15 mouse cellular contexts compared by ENCODE assay signal in the genomic region with DNA sequence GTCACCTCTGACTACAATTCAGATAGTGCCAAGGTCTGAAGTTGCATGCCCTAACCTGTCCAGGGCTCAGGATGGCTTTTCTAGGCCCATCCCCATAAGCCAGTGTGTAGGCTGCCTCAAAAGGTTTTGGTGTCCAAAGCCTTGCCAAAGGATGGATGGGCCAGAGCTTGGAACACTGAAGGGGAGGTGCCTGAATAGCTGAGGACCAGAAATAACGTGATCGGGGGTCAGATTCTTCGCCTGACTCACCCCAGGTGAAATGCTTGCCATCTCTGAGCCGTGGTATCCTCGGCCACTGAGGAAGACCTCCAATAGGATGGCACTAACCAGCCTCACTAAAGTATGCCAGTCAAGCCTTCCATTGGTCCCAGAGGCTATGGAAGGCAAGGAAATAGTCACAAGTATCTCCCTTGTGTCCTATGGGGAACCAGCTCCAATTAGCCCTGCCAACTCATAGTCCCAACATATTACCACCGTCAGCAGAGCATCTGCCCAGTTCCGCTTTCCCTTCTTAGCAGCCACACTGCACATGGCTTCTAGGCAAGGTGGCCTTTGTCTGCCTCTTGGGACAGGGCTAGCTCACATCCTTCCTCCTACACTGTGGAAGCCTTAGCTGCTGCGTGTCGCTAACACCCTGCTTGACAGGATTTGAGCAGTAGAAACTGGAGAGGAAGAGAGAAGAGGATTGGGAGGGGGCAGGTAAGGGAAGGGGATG. TPM values are rescaled to one million over a fixed set of nuclear protein-coding genes. Genes with fewer than 3 reads are reported as not detected.
A peak's percentile ranks its signal among the peaks of the same experiment; 100 is the strongest.
DNase-seq lines count a peak whose midpoint lies in the region; ATAC-seq and TF ChIP-seq lines count a peak whose summit lies in the region.
"Had no signal": no experiment of that assay in that cellular context is flagged by ENCODE, and none has a peak within 500 bp of the region (broad histone marks: within the 10 kb centered on the region; RNA-seq: fewer than 3 reads in every experiment).

No protein-coding gene starts in this region.

- peak overlapping the region; percentile 51 for H3K27ac ChIP-seq in bone marrow, adult 2 months (ENCODE audit: control insufficient read depth, insufficient read depth, low read depth, low read length, poor library complexity)
- no peak overlapping the region; the same call in 1 of the 2 replicates for H3K27ac ChIP-seq in gastrocnemius, adult 2 months
- H3K27ac ChIP-seq: heart, embryonic 13.5 days; hindbrain, embryonic 13.5 days; layer of hippocampus, adult 2 months had no signal

- no peak for TF ChIP-seq POLR2A in bone marrow, adult 2 months (IDR thresholded peaks at IDR 0.05; ENCODE audit: borderline replicate concordance, control insufficient read depth, low read depth, low read length)
- no peak for TF ChIP-seq POLR2A in brain, embryonic 14.5 days (IDR thresholded peaks at IDR 0.05; ENCODE audit: borderline replicate concordance, extremely low read depth, insufficient read depth, insufficient read length, poor library complexity, severe bottlenecking)

- TF ChIP-seq CTCF in bone marrow, adult 2 months (IDR thresholded peaks at IDR 0.05; ENCODE audit: control insufficient read depth, insufficient read depth, low read length), result no peak
- TF ChIP-seq CTCF in brain, embryonic 14.5 days (IDR thresholded peaks at IDR 0.05; ENCODE audit: borderline replicate concordance, extremely low read depth, insufficient read depth, insufficient read length), result no peak
- no peak for TF ChIP-seq CTCF in gastrocnemius, adult 2 months (IDR thresholded peaks at IDR 0.05)

- DNase-seq in left cerebral cortex, postnatal 14 days (ENCODE audit: low spot score in 2 of 2), result peak; percentile 36 to 54
- no peak for DNase-seq in left cerebral cortex, adult 11 months (ENCODE audit: low spot score)
- DNase-seq in brain, embryonic 14.5 days (ENCODE audit: low read depth), result peak; percentile 23
- no peak for DNase-seq in gastrocnemius, adult 2 months
- no peak for DNase-seq in testis, postnatal 10 days (ENCODE audit: low spot score)
- no peak for DNase-seq in urinary bladder, adult 2 months (ENCODE audit: low spot score)
- DNase-seq: adrenal gland, adult 2 months; kidney, adult 11 months; lung, postnatal 36 days; thymus, adult 2 months had no signal

- intact Hi-C loops in left cerebral cortex, postnatal 14 days (cut with DNase I), result no loop called here
- intact Hi-C loops in gastrocnemius, adult 2 months (cut with DNase I), result no loop called here

- H3K4me3 ChIP-seq in bone marrow, adult 2 months (replicated peaks; ENCODE audit: control insufficient read depth, low read depth, low read length), result no peak overlapping the region
- H3K4me3 ChIP-seq in gastrocnemius, adult 2 months, result no peak overlapping the region
- H3K4me3 ChIP-seq: heart, embryonic 13.5 days; hindbrain, embryonic 13.5 days; layer of hippocampus, adult 2 months had no signal

- H3K4me1 ChIP-seq in bone marrow, adult 2 months (ENCODE audit: control insufficient read depth, insufficient read depth, low read length), result peaks cover 18% of the 10 kb centered on the region

- ATAC-seq in megakaryocyte progenitor cell, adult 5-6 weeks (replicated peaks; ENCODE audit: poor library complexity), result peak; percentile 81

- 58% methylated on average over 9 of the region's 9 CpGs for whole genome bisulfite sequencing in bone marrow, adult 2 months

RNA-seq across cellular contexts. Expression of gene Smad3, which starts 26.5 kb away (rescaled TPM):
- total RNA-seq in left cerebral cortex, postnatal 14 days (2021), result 10 to 100 TPM; 36.9 to 38.3 TPM
- polyA plus RNA-seq in bone marrow, adult 2 months (2011; ENCODE audit: insufficient read depth, insufficient read length, low replicate concordance, missing spikeins), result 9.1 and 17.1 TPM in 2 replicates
- 15.0 and 25.5 TPM in 2 replicates for polyA plus RNA-seq in brain, embryonic 14.5 days (2012; rRNA removed)
- 12.6 and 14.4 TPM in 2 replicates for total RNA-seq in megakaryocyte progenitor cell, adult 5-6 weeks (2015)
- total RNA-seq in megakaryocyte progenitor cell, adult 5-6 weeks (2017), result 16.7 and 16.8 TPM in 2 replicates
- total RNA-seq in gastrocnemius, adult 2 months (2021), result 10 to 100 TPM; 61.7 to 75.3 TPM
- 33.3 and 39.4 TPM in 2 replicates for polyA plus RNA-seq in urinary bladder, adult 2 months (2012; rRNA removed)

Comparison
In these comparisons a context has a peak if more than half of its experiments do, and no peak if none do; other contexts are left out.
1. DNase-seq: peak in left cerebral cortex, postnatal 14 days (2 of 2) and brain, embryonic 14.5 days (single experiment); none in left cerebral cortex, adult 11 months (single experiment), gastrocnemius, adult 2 months (single experiment), testis, postnatal 10 days (single experiment) and urinary bladder, adult 2 months (single experiment).